In the genomic region with DNA sequence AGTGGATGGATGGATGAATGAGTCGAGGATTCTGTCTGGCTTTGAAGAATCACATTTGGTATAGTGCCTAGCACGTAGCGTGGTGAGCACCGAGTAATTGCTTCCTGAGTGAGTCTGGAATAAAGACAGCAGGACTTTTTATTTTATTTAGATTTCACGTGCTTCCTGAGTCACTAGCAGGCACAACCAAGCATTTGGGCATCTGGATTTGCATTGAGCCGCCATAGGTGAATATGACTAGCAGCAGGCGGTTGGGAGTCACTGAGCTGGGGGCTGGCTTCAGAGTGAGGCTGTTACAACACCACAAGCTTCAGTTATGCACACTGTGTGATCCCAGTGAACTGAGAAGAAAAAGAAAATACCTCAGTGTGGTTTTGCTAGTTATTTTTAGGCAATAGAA, we compare ENCODE assay signal across 20 mouse cellular contexts. TPM values are rescaled to one million over a fixed set of nuclear protein-coding genes. Genes with fewer than 3 reads are reported as not detected.
DNase-seq lines count a peak whose midpoint lies in the region; ATAC-seq and TF ChIP-seq lines count a peak whose summit lies in the region.
"Had no signal": no experiment of that assay in that cellular context is flagged by ENCODE, and none has a peak within 500 bp of the region (broad histone marks: within the 10 kb centered on the region; RNA-seq: fewer than 3 reads in every experiment).

No protein-coding gene starts in this region.

- H3K4me2 ChIP-seq in heart, embryonic 13.5 days: no peak overlapping the region
- H3K4me2 ChIP-seq in liver, embryonic 11.5 days: no peak overlapping the region
- no peak overlapping the region for H3K4me2 ChIP-seq in liver, postnatal 0 days (ENCODE audit: low read depth, low read length)
- no peak overlapping the region for H3K4me2 ChIP-seq in limb, embryonic 13.5 days (replicated peaks)
- H3K4me2 ChIP-seq: liver, embryonic 12.5 days had no signal

- 0 out of 2 replicates have a peak overlapping the region, but pooled peaks have one; percentile 12 for H3K9ac ChIP-seq in heart, embryonic 13.5 days
- H3K9ac ChIP-seq in liver, embryonic 11.5 days (ENCODE audit: low read depth, low read length): 0 out of 2 replicates have a peak overlapping the region, but pooled peaks have one; percentile 20
- no peak overlapping the region for H3K9ac ChIP-seq in liver, postnatal 0 days (replicated peaks)
- no peak overlapping the region for H3K9ac ChIP-seq in limb, embryonic 13.5 days
- H3K9ac ChIP-seq: liver, embryonic 12.5 days had no signal

- peak overlapping the region; percentile 65 for H3K27ac ChIP-seq in heart, embryonic 13.5 days (replicated peaks)
- H3K27ac ChIP-seq in liver, embryonic 11.5 days (ENCODE audit: low read depth, low read length): no peak overlapping the region; the same call in 1 of the 2 replicates
- no peak overlapping the region for H3K27ac ChIP-seq in liver, postnatal 0 days (ENCODE audit: low read depth)
- peak overlapping the region; percentile 29; the same call in 1 of the 2 replicates for H3K27ac ChIP-seq in limb, embryonic 13.5 days
- H3K27ac ChIP-seq in forebrain, embryonic 10.5 days: no peak overlapping the region
- H3K27ac ChIP-seq: liver, embryonic 12.5 days had no signal

- peaks cover 62% of the 10 kb centered on the region for H3K4me1 ChIP-seq in heart, embryonic 13.5 days
- peaks cover 21% of the 10 kb centered on the region for H3K4me1 ChIP-seq in liver, embryonic 11.5 days (replicated peaks; ENCODE audit: control insufficient read depth, insufficient read depth, low read length)
- H3K4me1 ChIP-seq in liver, postnatal 0 days (ENCODE audit: insufficient read depth): peaks cover 35% of the 10 kb centered on the region
- H3K4me1 ChIP-seq in limb, embryonic 13.5 days: peaks cover 40% of the 10 kb centered on the region
- H3K4me1 ChIP-seq in forebrain, embryonic 10.5 days: peaks cover 34% of the 10 kb centered on the region

- no peak for TF ChIP-seq CTCF in liver, postnatal 0 days (IDR thresholded peaks at IDR 0.05; ENCODE audit: low read depth)

- H3K9me3 ChIP-seq in heart, embryonic 13.5 days: no peaks in the 10 kb centered on the region
- H3K9me3 ChIP-seq in liver, embryonic 11.5 days (ENCODE audit: control insufficient read depth, low read length): no peaks in the 10 kb centered on the region
- no peaks in the 10 kb centered on the region for H3K9me3 ChIP-seq in liver, postnatal 0 days (ENCODE audit: low read length)
- H3K9me3 ChIP-seq in limb, embryonic 13.5 days: no peaks in the 10 kb centered on the region
- no peaks in the 10 kb centered on the region for H3K9me3 ChIP-seq in forebrain, embryonic 10.5 days
- H3K9me3 ChIP-seq: liver, embryonic 12.5 days had no signal

- 55% methylated on average over 7 of the region's 7 CpGs for WGBS in heart, embryonic 13.5 days
- 65% methylated on average over 7 of the region's 7 CpGs for WGBS in liver, embryonic 11.5 days
- WGBS in liver, postnatal 0 days (ENCODE audit: insufficient replicate concordance): 63% methylated on average over 7 of the region's 7 CpGs
- WGBS in limb, embryonic 13.5 days: 27% methylated on average over 7 of the region's 7 CpGs
- WGBS in forebrain, embryonic 10.5 days: 79% methylated on average over 7 of the region's 7 CpGs

- no peak for TF ChIP-seq EP300 in liver, postnatal 0 days (IDR thresholded peaks at IDR 0.05; ENCODE audit: low read depth)

- H3K36me3 ChIP-seq in heart, embryonic 13.5 days: no peaks in the 10 kb centered on the region
- H3K36me3 ChIP-seq in liver, embryonic 11.5 days (ENCODE audit: control insufficient read depth, insufficient read depth, low read length): no peaks in the 10 kb centered on the region
- H3K36me3 ChIP-seq in liver, postnatal 0 days (replicated peaks; ENCODE audit: insufficient read depth, low read length): no peaks in the 10 kb centered on the region
- peaks cover 7% of the 10 kb centered on the region; the same call in 1 of the 2 replicates for H3K36me3 ChIP-seq in limb, embryonic 13.5 days
- H3K36me3 ChIP-seq in forebrain, embryonic 10.5 days (replicated peaks): 0 out of 2 replicates have a peak, but pooled peaks cover 4% of the 10 kb centered on the region

- H3K27me3 ChIP-seq in heart, embryonic 13.5 days (replicated peaks): no peaks in the 10 kb centered on the region
- H3K27me3 ChIP-seq in liver, embryonic 11.5 days (replicated peaks; ENCODE audit: control insufficient read depth, insufficient read depth, low read length): no peaks in the 10 kb centered on the region
- no peaks in the 10 kb centered on the region for H3K27me3 ChIP-seq in liver, postnatal 0 days (ENCODE audit: insufficient read depth, low read length)
- no peaks in the 10 kb centered on the region for H3K27me3 ChIP-seq in limb, embryonic 13.5 days
- H3K27me3 ChIP-seq in forebrain, embryonic 10.5 days (ENCODE audit: poor library complexity, severe bottlenecking): no peaks in the 10 kb centered on the region
- H3K27me3 ChIP-seq: liver, embryonic 12.5 days; Patski had no signal

- DNase-seq in heart, postnatal 14 days: no peak
- DNase-seq in liver, embryonic 11.5 days (ENCODE audit: low spot score): no peak
- no peak for DNase-seq in liver, postnatal 0 days
- DNase-seq in NIH3T3 (ENCODE audit: low read depth): peak; percentile 76
- DNase-seq in forebrain, embryonic 10.5 days (ENCODE audit: extremely low spot score, low spot score): no peak
- DNase-seq in cerebellum, adult 8-10 months: no peak
- DNase-seq: cerebellum, postnatal 10 days; gastrocnemius, adult 2 months; kidney, postnatal 14 days; right cerebral cortex, postnatal 14 days; thymus, adult 18-20 months had no signal

- H3K4me3 ChIP-seq in heart, embryonic 13.5 days: no peak overlapping the region
- H3K4me3 ChIP-seq in liver, embryonic 11.5 days (ENCODE audit: low read depth, low read length): no peak overlapping the region
- no peak overlapping the region for H3K4me3 ChIP-seq in liver, postnatal 0 days (ENCODE audit: low read depth, low read length)
- H3K4me3 ChIP-seq in limb, embryonic 13.5 days: no peak overlapping the region
- H3K4me3 ChIP-seq in forebrain, embryonic 10.5 days: no peak overlapping the region
- H3K4me3 ChIP-seq: gastrocnemius, adult 2 months; liver, embryonic 12.5 days had no signal

- no peak for ATAC-seq in heart, embryonic 13.5 days (ENCODE audit: extremely low read depth, insufficient number of reproducible peaks, low FRiP score, low TSS enrichment)
- ATAC-seq in liver, embryonic 11.5 days (replicated peaks; ENCODE audit: low FRiP score): no peak
- ATAC-seq in liver, postnatal 0 days: no peak
- no peak for ATAC-seq in limb, embryonic 13.5 days (ENCODE audit: low FRiP score, low read depth)
- ATAC-seq: forebrain, embryonic 14.5 days; liver, embryonic 12.5 days; Patski had no signal

- intact Hi-C loops in heart, postnatal 14 days (cut with DNase I): no loop called here

RNA-seq across cellular contexts. Expression of a gene that starts 26.7 kb away (rescaled TPM):
- not detected in 2 replicates for polyA plus RNA-seq in heart, embryonic 13.5 days (2015; fragmentation: Nextera tagmentation; extraction: Ambion mirVana)
- total RNA-seq in heart, postnatal 14 days (2021): not detected
- polyA plus RNA-seq in liver, embryonic 11.5 days (2014; fragmentation: Nextera tagmentation; extraction: Ambion mirVana): not detected in 2 replicates
- 0.22 and 1.1 TPM in 2 replicates for polyA plus RNA-seq in liver, postnatal 0 days (2015; fragmentation: Nextera tagmentation; extraction: Ambion mirVana)
- polyA plus RNA-seq in limb, embryonic 13.5 days (2015; fragmentation: Nextera tagmentation; extraction: Ambion mirVana): 0.22 and 0.57 TPM in 2 replicates
- polyA plus RNA-seq in forebrain, embryonic 10.5 days (2016; fragmentation: Nextera tagmentation; extraction: Ambion mirVana): 0.42 TPM in 1 of 2 replicates, not detected in the other
- total RNA-seq: megakaryocyte progenitor cell, adult 5-6 weeks; neutrophil, adult 5-6 weeks had no signal
- polyA plus RNA-seq: hindbrain, embryonic 11.5 days had no signal

RNA-seq across cellular contexts. Expression of a gene that starts 27.5 kb away (rescaled TPM):
- polyA plus RNA-seq in heart, embryonic 13.5 days (2015; fragmentation: Nextera tagmentation; extraction: Ambion mirVana): 12.8 and 14.6 TPM in 2 replicates
- 10 to 100 TPM; 25.9 to 28.0 TPM for total RNA-seq in heart, postnatal 14 days (2021)
- polyA plus RNA-seq in liver, embryonic 11.5 days (2014; fragmentation: Nextera tagmentation; extraction: Ambion mirVana): 6.7 and 7.3 TPM in 2 replicates
- polyA plus RNA-seq in liver, postnatal 0 days (2015; fragmentation: Nextera tagmentation; extraction: Ambion mirVana): 6.9 and 9.0 TPM in 2 replicates
- 23.4 and 23.8 TPM in 2 replicates for polyA plus RNA-seq in limb, embryonic 13.5 days (2015; fragmentation: Nextera tagmentation; extraction: Ambion mirVana)
- polyA plus RNA-seq in forebrain, embryonic 10.5 days (2016; fragmentation: Nextera tagmentation; extraction: Ambion mirVana): 9.2 and 9.6 TPM in 2 replicates

RNA-seq across cellular contexts. Expression of a gene that starts 28.1 kb away (rescaled TPM):
- 17.2 and 22.1 TPM in 2 replicates for polyA plus RNA-seq in heart, embryonic 13.5 days (2015; fragmentation: Nextera tagmentation; extraction: Ambion mirVana)
- 10 to 100 TPM; 16.7 to 21.2 TPM for total RNA-seq in heart, postnatal 14 days (2021)
- polyA plus RNA-seq in liver, embryonic 11.5 days (2014; fragmentation: Nextera tagmentation; extraction: Ambion mirVana): 27.9 and 29.1 TPM in 2 replicates
- polyA plus RNA-seq in liver, postnatal 0 days (2015; fragmentation: Nextera tagmentation; extraction: Ambion mirVana): 7.3 and 9.2 TPM in 2 replicates
- polyA plus RNA-seq in limb, embryonic 13.5 days (2015; fragmentation: Nextera tagmentation; extraction: Ambion mirVana): 40.1 and 43.9 TPM in 2 replicates
- polyA plus RNA-seq in forebrain, embryonic 10.5 days (2016; fragmentation: Nextera tagmentation; extraction: Ambion mirVana): 35.3 and 42.3 TPM in 2 replicates

RNA-seq across cellular contexts. Expression of a gene that starts 36.3 kb away (rescaled TPM):
- polyA plus RNA-seq in heart, embryonic 13.5 days (2015; fragmentation: Nextera tagmentation; extraction: Ambion mirVana): 0.44 and 1.4 TPM in 2 replicates
- 1 to 10 TPM; 1.4 to 2.3 TPM for total RNA-seq in heart, postnatal 14 days (2021)
- polyA plus RNA-seq in liver, embryonic 11.5 days (2014; fragmentation: Nextera tagmentation; extraction: Ambion mirVana): 8.1 and 10.1 TPM in 2 replicates
- polyA plus RNA-seq in liver, postnatal 0 days (2015; fragmentation: Nextera tagmentation; extraction: Ambion mirVana): 183 and 190 TPM in 2 replicates
- 1.6 and 1.7 TPM in 2 replicates for polyA plus RNA-seq in limb, embryonic 13.5 days (2015; fragmentation: Nextera tagmentation; extraction: Ambion mirVana)
- 0.95 and 1.3 TPM in 2 replicates for polyA plus RNA-seq in forebrain, embryonic 10.5 days (2016; fragmentation: Nextera tagmentation; extraction: Ambion mirVana)
- total RNA-seq: neutrophil, adult 5-6 weeks had no signal

RNA-seq across cellular contexts. Expression of a gene that starts 43.0 kb away (rescaled TPM):
- not detected in 2 replicates for polyA plus RNA-seq in heart, embryonic 13.5 days (2015; fragmentation: Nextera tagmentation; extraction: Ambion mirVana)
- total RNA-seq in heart, postnatal 14 days (2021): under 1 TPM in 1 of 2 experiments, not detected in 1; 0.32 TPM
- 0.13 and 0.40 TPM in 2 replicates for polyA plus RNA-seq in liver, embryonic 11.5 days (2014; fragmentation: Nextera tagmentation; extraction: Ambion mirVana)
- 0.18 and 0.40 TPM in 2 replicates for polyA plus RNA-seq in liver, postnatal 0 days (2015; fragmentation: Nextera tagmentation; extraction: Ambion mirVana)
- 0.17 TPM in 1 of 2 replicates, not detected in the other for polyA plus RNA-seq in limb, embryonic 13.5 days (2015; fragmentation: Nextera tagmentation; extraction: Ambion mirVana)
- polyA plus RNA-seq in forebrain, embryonic 10.5 days (2016; fragmentation: Nextera tagmentation; extraction: Ambion mirVana): not detected in 2 replicates
- total RNA-seq: megakaryocyte progenitor cell, adult 5-6 weeks; neutrophil, adult 5-6 weeks had no signal
- polyA plus RNA-seq: embryonic facial prominence, embryonic 14.5 days; forebrain, embryonic 14.5 days; hindbrain, embryonic 11.5 days had no signal

Comparison
In these comparisons a context has a peak if more than half of its experiments do, and no peak if none do; other contexts are left out.
1. H3K9ac ChIP-seq: peak in heart, embryonic 13.5 days (single experiment) and liver, embryonic 11.5 days (single experiment); none in liver, postnatal 0 days (single experiment) and limb, embryonic 13.5 days (single experiment).
2. H3K27ac ChIP-seq: peak in heart, embryonic 13.5 days (single experiment) and limb, embryonic 13.5 days (single experiment); none in liver, embryonic 11.5 days (single experiment), liver, postnatal 0 days (single experiment) and forebrain, embryonic 10.5 days (single experiment).